Mouse (Mus musculus) MEL (cell line): ENCODE measurements around the gene Gm28305. TPM values are rescaled to one million over a fixed set of nuclear protein-coding genes. Genes with fewer than 3 reads are reported as not detected.
A peak's percentile ranks its signal among the peaks of the same experiment; 100 is the strongest.

Source experiments
- DNase-seq: peaks from one replicate; pipeline ENCODE4 v3.0.0; 2011; ENCODE audit warnings: low read depth, low spot score
- H3K27ac ChIP-seq: 2 replicates; pipeline ENCODE4 v1.5.1; 2012; ENCODE audit warnings: low read depth, mild to moderate bottlenecking, control low read depth, low read length, moderate library complexity; ENCODE audit not compliant: control insufficient read depth
- H3K27me3 ChIP-seq, 2 experiments: fragments of 150-350 bp in 1 of 2; sonication (generic) in 1 of 2; 2 replicates each; pipeline ENCODE4 v1.6.1; 2012; ENCODE audit warnings: low read length in 2 of 2, mild to moderate bottlenecking in 2 of 2, improper control_type of control experiment in 1 of 2, moderate library complexity in 1 of 2; ENCODE audit not compliant: insufficient read depth in 2 of 2, control insufficient read depth in 1 of 2
- H3K36me3 ChIP-seq, 2 experiments: 2 replicates each; pipeline ENCODE4 v1.6.1; 2012 to 2014; ENCODE audit warnings: low read length in 2 of 2, improper control_type of control experiment in 1 of 2, inconsistent platforms in 1 of 2, mild to moderate bottlenecking in 1 of 2; ENCODE audit not compliant: insufficient read depth in 2 of 2, control insufficient read depth in 1 of 2
- H3K4me1 ChIP-seq, 2 experiments: fragments of 150-350 bp in 1 of 2; sonication (generic) in 1 of 2; 2 replicates each; pipeline ENCODE4 v1.6.1; 2012; ENCODE audit warnings: low read length in 2 of 2, improper control_type of control experiment in 1 of 2, mild to moderate bottlenecking in 1 of 2; ENCODE audit not compliant: insufficient read depth in 2 of 2, control insufficient read depth in 1 of 2
- H3K4me3 ChIP-seq, 2 experiments: fragments of 150-350 bp in 1 of 2; sonication (generic) in 1 of 2; 2 replicates each; pipeline ENCODE4 v1.5.1; 2012; ENCODE audit warnings: low read depth in 2 of 2, low read length in 2 of 2, mild to moderate bottlenecking in 2 of 2, moderate library complexity in 2 of 2, control low read depth in 1 of 2, improper control_type of control experiment in 1 of 2; ENCODE audit not compliant: control insufficient read depth in 1 of 2, insufficient read depth in 1 of 2
- H3K79me2 ChIP-seq: 2 replicates; pipeline ENCODE4 v1.6.1; 2012; ENCODE audit warnings: mild to moderate bottlenecking, low read length, moderate library complexity; ENCODE audit not compliant: control insufficient read depth, poor library complexity, insufficient read depth
- H3K9ac ChIP-seq: 2 replicates; pipeline ENCODE4 v1.6.1; 2012; ENCODE audit warnings: low read depth, mild to moderate bottlenecking, control low read depth, low read length, moderate library complexity; ENCODE audit not compliant: control insufficient read depth, poor library complexity, severe bottlenecking
- H3K9me3 ChIP-seq: fragments of 150-350 bp; sonication (generic); replicated peaks from 2 replicates; pipeline ENCODE4 v1.6.1; 2012; ENCODE audit warnings: mild to moderate bottlenecking, low read length, improper control_type of control experiment, moderate library complexity; ENCODE audit not compliant: insufficient read depth
- BHLHE40 ChIP-seq: IDR thresholded peaks from 2 replicates; pipeline ENCODE4 v1.6.1; 2012; ENCODE audit warnings: low read depth, mild to moderate bottlenecking, inconsistent platforms, low read length, improper control_type of control experiment, borderline replicate concordance
- CHD1 ChIP-seq: IDR thresholded peaks from 2 replicates; pipeline ENCODE4 v1.6.1; 2012; ENCODE audit warnings: low read depth, mild to moderate bottlenecking, inconsistent platforms, low read length, improper control_type of control experiment
- CTCF ChIP-seq, 3 experiments: IDR thresholded peaks in 2 of 3; conservative IDR thresholded peaks in 1 of 3; 2 replicates each; pipeline ENCODE4 v1.5.1; 2011 to 2012; ENCODE audit warnings: low read length in 3 of 3, low read depth in 2 of 3, mild to moderate bottlenecking in 2 of 3, improper control_type of control experiment in 1 of 3, inconsistent platforms in 1 of 3, mixed read lengths in 1 of 3, moderate library complexity in 1 of 3; ENCODE audit not compliant: control insufficient read depth in 1 of 3, insufficient read depth in 1 of 3, poor library complexity in 1 of 3, severe bottlenecking in 1 of 3
- E2F4 ChIP-seq: IDR thresholded peaks from 2 replicates; pipeline ENCODE4 v1.6.1; 2011; ENCODE audit warnings: low read depth, low read length, improper control_type of control experiment, borderline replicate concordance
- ELF1 ChIP-seq: IDR thresholded peaks from 2 replicates; pipeline ENCODE4 v1.6.1; 2014; ENCODE audit warnings: low read depth, mild to moderate bottlenecking, inconsistent platforms, low read length, improper control_type of control experiment, moderate library complexity
- JUND ChIP-seq: IDR thresholded peaks from 2 replicates; pipeline ENCODE4 v1.6.1; 2011; ENCODE audit warnings: low read depth, mild to moderate bottlenecking, improper control_type of control experiment, low read length
- MYC ChIP-seq: IDR thresholded peaks from 2 replicates; pipeline ENCODE4 v1.6.1; 2011; ENCODE audit warnings: low read depth, mild to moderate bottlenecking, low read length, improper control_type of control experiment, moderate library complexity
- NELFE ChIP-seq: IDR thresholded peaks from 2 replicates; pipeline ENCODE4 v1.6.1; 2011; ENCODE audit warnings: low read depth, low read length, improper control_type of control experiment
- POLR2AphosphoS2 ChIP-seq: IDR thresholded peaks from 2 replicates; pipeline ENCODE4 v1.6.1; 2011; ENCODE audit warnings: low read length, improper control_type of control experiment
- RAD21 ChIP-seq: IDR thresholded peaks from 2 replicates; pipeline ENCODE4 v1.6.1; 2011; ENCODE audit warnings: mild to moderate bottlenecking, low read depth, low read length, improper control_type of control experiment
- SIN3A ChIP-seq: IDR thresholded peaks from 2 replicates; pipeline ENCODE4 v1.6.1; 2012; ENCODE audit warnings: low read length, improper control_type of control experiment, inconsistent platforms
- TBP ChIP-seq: IDR thresholded peaks from 2 replicates; pipeline ENCODE4 v1.8.0; 2011; ENCODE audit warnings: low read depth, low read length, improper control_type of control experiment
- TCF12 ChIP-seq: IDR thresholded peaks from 2 replicates; pipeline ENCODE4 v1.6.1; 2014; ENCODE audit warnings: low read depth, mild to moderate bottlenecking, inconsistent platforms, low read length, improper control_type of control experiment, moderate library complexity
- USF1 ChIP-seq: IDR thresholded peaks from 2 replicates; pipeline ENCODE4 v1.6.1; 2014; ENCODE audit warnings: low read depth, mild to moderate bottlenecking, inconsistent platforms, low read length, improper control_type of control experiment, moderate library complexity
- USF2 ChIP-seq, 2 experiments: IDR thresholded peaks; 2 replicates each; pipeline ENCODE4 v1.6.1; 2011 to 2012; ENCODE audit warnings: improper control_type of control experiment in 2 of 2, low read length in 2 of 2, borderline replicate concordance in 1 of 2, inconsistent platforms in 1 of 2, low read depth in 1 of 2, mild to moderate bottlenecking in 1 of 2; ENCODE audit not compliant: insufficient read depth in 1 of 2
- polyA plus RNA-seq, 2 experiments: library from polyadenylated mRNA; stranded (reverse) in 1 of 2; unstranded in 1 of 2; fragments of >175 nt in 1 of 2; fragments of >200 nt in 1 of 2; gene quantifications; 2 replicates each; pipeline versions ENCODE4 v1.2.1 to v1.2.4; 2012; ENCODE audit warnings: low replicate concordance in 2 of 2, low read depth in 1 of 2; ENCODE audit not compliant: insufficient read length in 2 of 2, insufficient read depth in 1 of 2, missing spikeins in 1 of 2
- total RNA-seq: library from RNA; depleted of rRNA; stranded (reverse); fragments of 300-350 nt; gene quantifications from 2 replicates; pipeline ENCODE4 v1.2.3, GENCODE M21; 2012

Gene Gm28305
- total and polyA plus RNA-seq, 3 experiments = not detected

- no peak for DNase-seq
- Histone ChIP-seq H3K27ac (no peak overlapping the region), H3K27me3 (no peaks in the 10 kb centered on the region), H3K79me2 (no peaks in the 10 kb centered on the region), H3K9me3 (no peaks in the 10 kb centered on the region), H3K4me3 (no peak overlapping the region), H3K36me3 (no peaks in the 10 kb centered on the region), H3K9ac (no peak overlapping the region), H3K4me1 (no peaks in the 10 kb centered on the region)
- no peak for TF ChIP-seq CTCF (IDR thresholded peaks at IDR 0.05 in 2 of 3, conservative IDR thresholded peaks at IDR 0.05 in 1 of 3; ENCODE audit: control insufficient read depth in 1 of 3, insufficient read depth in 1 of 3, low read depth in 2 of 3, low read length in 3 of 3, poor library complexity in 1 of 3, severe bottlenecking in 1 of 3)
- no peak for TF ChIP-seq SIN3A
- TF ChIP-seq USF2 (IDR thresholded peaks at IDR 0.05; ENCODE audit: borderline replicate concordance in 1 of 2, insufficient read depth in 1 of 2, low read depth in 1 of 2, low read length in 2 of 2) = no peak
- TF ChIP-seq TBP = no peak
- TF ChIP-seq CHD1 = no peak
- no peak for TF ChIP-seq ELF1
Observed at GRCm38 (mm10) chr9:104092945-104093344, 52.5 kb downstream of the Gm28305 start.

- H3K4me1 ChIP-seq = no peaks in the 10 kb centered on the region
- TF ChIP-seq TBP (no peak), E2F4 (no peak), MYC (no peak), ELF1 (no peak), JUND (no peak)
- TF ChIP-seq, all 39 proteins: peak for 0
- peak; percentile 38 for DNase-seq
Observed at GRCm38 (mm10) chr9:104098256-104098655, 57.8 kb downstream of the Gm28305 start.

GRCm38 (mm10) chr9:104099060-104099459 is 58.6 kb downstream of the Gm28305 start:
- Histone ChIP-seq H3K27ac (no peak overlapping the region), H3K27me3 (no peaks in the 10 kb centered on the region), H3K9ac (no peak overlapping the region), H3K9me3 (no peaks in the 10 kb centered on the region), H3K4me3 (no peak overlapping the region), H3K79me2 (no peaks in the 10 kb centered on the region), H3K4me1 (no peaks in the 10 kb centered on the region), H3K36me3 (no peaks in the 10 kb centered on the region)
- no peak for DNase-seq
- TF ChIP-seq BHLHE40 (no peak), SIN3A (no peak), RAD21 (no peak), NELFE (no peak), TBP (no peak), USF1 (no peak), TCF12 (no peak), POLR2AphosphoS2 (no peak)

More at GRCm38 (mm10) chr9:104098256-104098655, 57.8 kb downstream of the Gm28305 start:
- Histone ChIP-seq H3K27me3 (no peaks in the 10 kb centered on the region), H3K4me3 (no peak overlapping the region), H3K36me3 (no peaks in the 10 kb centered on the region), H3K27ac (no peak overlapping the region), H3K9ac (no peak overlapping the region), H3K9me3 (no peaks in the 10 kb centered on the region), H3K79me2 (no peaks in the 10 kb centered on the region)
